Mouse (Mus musculus): Measurements from ENCODE around the gene Cd300lf. TPM values are rescaled to one million over a fixed set of nuclear protein-coding genes. Genes with fewer than 3 reads are reported as not detected.
A peak's percentile ranks its signal among the peaks of the same experiment; 100 is the strongest.

The Cd300lf gene
- polyA plus RNA-seq, 1 experiment from 2014 or later, result 1.0 TPM

- Histone ChIP-seq H3K4me2 (ENCODE audit: low read length) (peak overlapping the region; percentile 53), H3K9me3 (ENCODE audit: control insufficient read depth, low read length) (no peaks in the 10 kb centered on the region), H3K27me3 (replicated peaks; ENCODE audit: control insufficient read depth, insufficient read depth, low read length) (no peaks in the 10 kb centered on the region), H3K4me1 (replicated peaks; ENCODE audit: control insufficient read depth, insufficient read depth, low read length) (peaks cover 22% of the 10 kb centered on the region), H3K27ac (ENCODE audit: low read depth) (no peak overlapping the region), H3K9ac (ENCODE audit: low read length) (no peak overlapping the region), H3K36me3 (ENCODE audit: control insufficient read depth, insufficient read depth, low read length) (no peaks in the 10 kb centered on the region), H3K4me3 (ENCODE audit: low read depth, low read length) (peak overlapping the region; percentile 34)
- WGBS, result 2% methylated on average over 35 of the region's 35 CpGs
- ATAC-seq (replicated peaks; ENCODE audit: low FRiP score, low TSS enrichment, low read depth) (peak; percentile 77), DNase-seq (ENCODE audit: low spot score) (peak; percentile 87)
These were observed 20.0 kb upstream of the Cd300lf start for GRCm38 (mm10) chr11:115153699-115154292.

- no peaks in the 10 kb centered on the region for H3K9me3 ChIP-seq (ENCODE audit: control insufficient read depth, low read length)
- 73% methylated on average over 9 of the region's 9 CpGs for WGBS
- no peak overlapping the region for H3K9ac ChIP-seq (ENCODE audit: low read length)
- ATAC-seq (replicated peaks; ENCODE audit: low FRiP score, low TSS enrichment, low read depth) (no peak), DNase-seq (ENCODE audit: low spot score) (no peak)
- H3K36me3 ChIP-seq (ENCODE audit: control insufficient read depth, insufficient read depth, low read length), result no peaks in the 10 kb centered on the region
- H3K4me3 ChIP-seq (ENCODE audit: low read depth, low read length), result no peak overlapping the region
- no peak overlapping the region for H3K27ac ChIP-seq (ENCODE audit: low read depth)
- H3K27me3 ChIP-seq (replicated peaks; ENCODE audit: control insufficient read depth, insufficient read depth, low read length), result no peaks in the 10 kb centered on the region
- H3K4me2 ChIP-seq (ENCODE audit: low read length), result no peak overlapping the region; the same call in 1 of the 2 replicates
- peaks cover 22% of the 10 kb centered on the region for H3K4me1 ChIP-seq (replicated peaks; ENCODE audit: control insufficient read depth, insufficient read depth, low read length)
These were observed 19.3 kb upstream of the Cd300lf start for GRCm38 (mm10) chr11:115153088-115153487.

GRCm38 (mm10) chr11:115151755-115152429 lies 18.1 kb upstream of the Cd300lf start:
- Histone ChIP-seq H3K9ac (ENCODE audit: low read length) (no peak overlapping the region; the same call in 1 of the 2 replicates), H3K4me3 (ENCODE audit: low read depth, low read length) (peak overlapping the region; percentile 18; the same call in 1 of the 2 replicates)
- ATAC-seq (replicated peaks; ENCODE audit: low FRiP score, low TSS enrichment, low read depth), result no peak; the same call in 1 of the 2 replicates

GRCm38 (mm10) chr11:115150741-115151254 lies 17.0 kb upstream of the Cd300lf start:
- no peaks in the 10 kb centered on the region for H3K36me3 ChIP-seq (ENCODE audit: control insufficient read depth, insufficient read depth, low read length)
- ATAC-seq (replicated peaks; ENCODE audit: low FRiP score, low TSS enrichment, low read depth) (no peak), DNase-seq (ENCODE audit: low spot score) (no peak)
- peaks cover 16% of the 10 kb centered on the region for H3K4me1 ChIP-seq (replicated peaks; ENCODE audit: control insufficient read depth, insufficient read depth, low read length)
- 0 out of 2 replicates have a peak, but pooled peaks cover 2% of the 10 kb centered on the region for H3K27me3 ChIP-seq (replicated peaks; ENCODE audit: control insufficient read depth, insufficient read depth, low read length)
- no peak overlapping the region for H3K4me2 ChIP-seq (ENCODE audit: low read length)
- no peak overlapping the region for H3K27ac ChIP-seq (ENCODE audit: low read depth)
- H3K9ac ChIP-seq (ENCODE audit: low read length), result no peak overlapping the region
- H3K4me3 ChIP-seq (ENCODE audit: low read depth, low read length), result no peak overlapping the region
- 44% methylated on average over 6 of the region's 6 CpGs for WGBS
- H3K9me3 ChIP-seq (ENCODE audit: control insufficient read depth, low read length), result no peaks in the 10 kb centered on the region

More at GRCm38 (mm10) chr11:115151755-115152429, 18.1 kb upstream of the Cd300lf start:
- Histone ChIP-seq H3K36me3 (ENCODE audit: control insufficient read depth, insufficient read depth, low read length) (no peaks in the 10 kb centered on the region), H3K4me1 (replicated peaks; ENCODE audit: control insufficient read depth, insufficient read depth, low read length) (peaks cover 16% of the 10 kb centered on the region), H3K27ac (ENCODE audit: low read depth) (no peak overlapping the region), H3K27me3 (replicated peaks; ENCODE audit: control insufficient read depth, insufficient read depth, low read length) (0 out of 2 replicates have a peak, but pooled peaks cover 2% of the 10 kb centered on the region), H3K9me3 (ENCODE audit: control insufficient read depth, low read length) (no peaks in the 10 kb centered on the region), H3K4me2 (ENCODE audit: low read length) (peak overlapping the region; percentile 56)
- peak; percentile 91 for DNase-seq (ENCODE audit: low spot score)
- WGBS, result 4% methylated on average over 15 of the region's 15 CpGs

- H3K9ac ChIP-seq (ENCODE audit: low read length), result no peak overlapping the region
- H3K4me2 ChIP-seq (ENCODE audit: low read length), result no peak overlapping the region
- no peak for DNase-seq (ENCODE audit: low spot score)
- 84% methylated on average over 4 of the region's 4 CpGs for WGBS
- H3K4me1 ChIP-seq (replicated peaks; ENCODE audit: control insufficient read depth, insufficient read depth, low read length), result peaks cover 2% of the 10 kb centered on the region; the same call in 1 of the 2 replicates
- ATAC-seq (replicated peaks; ENCODE audit: low FRiP score, low TSS enrichment, low read depth), result no peak
- no peak overlapping the region for H3K27ac ChIP-seq (ENCODE audit: low read depth)
- H3K9me3 ChIP-seq (ENCODE audit: control insufficient read depth, low read length), result no peaks in the 10 kb centered on the region
- no peak overlapping the region for H3K4me3 ChIP-seq (ENCODE audit: low read depth, low read length)
- no peaks in the 10 kb centered on the region for H3K36me3 ChIP-seq (ENCODE audit: control insufficient read depth, insufficient read depth, low read length)
- 0 out of 2 replicates have a peak, but pooled peaks cover 2% of the 10 kb centered on the region for H3K27me3 ChIP-seq (replicated peaks; ENCODE audit: control insufficient read depth, insufficient read depth, low read length)
These were observed 14.0 kb upstream of the Cd300lf start for GRCm38 (mm10) chr11:115147813-115148212.

- Histone ChIP-seq H3K9me3 (ENCODE audit: control insufficient read depth, low read length) (no peaks in the 10 kb centered on the region), H3K9ac (ENCODE audit: low read length) (no peak overlapping the region), H3K27ac (ENCODE audit: low read depth) (no peak overlapping the region), H3K36me3 (ENCODE audit: control insufficient read depth, insufficient read depth, low read length) (no peaks in the 10 kb centered on the region), H3K27me3 (replicated peaks; ENCODE audit: control insufficient read depth, insufficient read depth, low read length) (no peaks in the 10 kb centered on the region), H3K4me3 (ENCODE audit: low read depth, low read length) (no peak overlapping the region), H3K4me2 (ENCODE audit: low read length) (no peak overlapping the region), H3K4me1 (replicated peaks; ENCODE audit: control insufficient read depth, insufficient read depth, low read length) (no peaks in the 10 kb centered on the region)
- DNase-seq (ENCODE audit: low spot score), result no peak
- no peak for ATAC-seq (replicated peaks; ENCODE audit: low FRiP score, low TSS enrichment, low read depth)
- 82% methylated on average over 2 of the region's 2 CpGs for WGBS
These were observed 8.2 kb upstream of the Cd300lf start for GRCm38 (mm10) chr11:115141970-115142369.

- Histone ChIP-seq H3K36me3 (ENCODE audit: control insufficient read depth, insufficient read depth, low read length) (no peaks in the 10 kb centered on the region), H3K4me3 (ENCODE audit: low read depth, low read length) (no peak overlapping the region), H3K4me2 (ENCODE audit: low read length) (no peak overlapping the region), H3K9ac (ENCODE audit: low read length) (no peak overlapping the region), H3K9me3 (ENCODE audit: control insufficient read depth, low read length) (no peaks in the 10 kb centered on the region), H3K27ac (ENCODE audit: low read depth) (no peak overlapping the region), H3K4me1 (replicated peaks; ENCODE audit: control insufficient read depth, insufficient read depth, low read length) (no peaks in the 10 kb centered on the region), H3K27me3 (replicated peaks; ENCODE audit: control insufficient read depth, insufficient read depth, low read length) (no peaks in the 10 kb centered on the region)
- no peak for DNase-seq (ENCODE audit: low spot score)
- WGBS, result 81% methylated on average over 5 of the region's 5 CpGs
- ATAC-seq (replicated peaks; ENCODE audit: low FRiP score, low TSS enrichment, low read depth), result no peak
These were observed 4.9 kb upstream of the Cd300lf start for GRCm38 (mm10) chr11:115138597-115139262.

- ATAC-seq (replicated peaks; ENCODE audit: low FRiP score, low TSS enrichment, low read depth) (no peak), DNase-seq (ENCODE audit: low spot score) (no peak)
- no peaks in the 10 kb centered on the region for H3K4me1 ChIP-seq (replicated peaks; ENCODE audit: control insufficient read depth, insufficient read depth, low read length)
- H3K4me3 ChIP-seq (ENCODE audit: low read depth, low read length), result no peak overlapping the region
- H3K36me3 ChIP-seq (ENCODE audit: control insufficient read depth, insufficient read depth, low read length), result no peaks in the 10 kb centered on the region
- no peak overlapping the region for H3K4me2 ChIP-seq (ENCODE audit: low read length)
- H3K27me3 ChIP-seq (replicated peaks; ENCODE audit: control insufficient read depth, insufficient read depth, low read length), result no peaks in the 10 kb centered on the region
- no peak overlapping the region for H3K9ac ChIP-seq (ENCODE audit: low read length)
- WGBS, result 67% methylated on average over 8 of the region's 8 CpGs
- no peak overlapping the region for H3K27ac ChIP-seq (ENCODE audit: low read depth)
- no peaks in the 10 kb centered on the region for H3K9me3 ChIP-seq (ENCODE audit: control insufficient read depth, low read length)
These were observed 1.9 kb downstream of the Cd300lf start for GRCm38 (mm10) chr11:115131768-115132381.
